Mouse (Mus musculus) MEL (cell line): ENCODE data around the gene Wdr38. TPM values are rescaled to one million over a fixed set of nuclear protein-coding genes. Genes with fewer than 3 reads are reported as not detected.

Experiments
- DNase-seq: peaks from one replicate; pipeline ENCODE4 v3.0.0; 2011; ENCODE audit warnings: low read depth, low spot score
- H3K27ac ChIP-seq: 2 replicates; pipeline ENCODE4 v1.5.1; 2012; ENCODE audit warnings: low read depth, mild to moderate bottlenecking, control low read depth, low read length, moderate library complexity; ENCODE audit not compliant: control insufficient read depth
- H3K27me3 ChIP-seq, 2 experiments: fragments of 150-350 bp in 1 of 2; sonication (generic) in 1 of 2; 2 replicates each; pipeline ENCODE4 v1.6.1; 2012; ENCODE audit warnings: low read length in 2 of 2, mild to moderate bottlenecking in 2 of 2, improper control_type of control experiment in 1 of 2, moderate library complexity in 1 of 2; ENCODE audit not compliant: insufficient read depth in 2 of 2, control insufficient read depth in 1 of 2
- H3K36me3 ChIP-seq, 2 experiments: 2 replicates each; pipeline ENCODE4 v1.6.1; 2012 to 2014; ENCODE audit warnings: low read length in 2 of 2, improper control_type of control experiment in 1 of 2, inconsistent platforms in 1 of 2, mild to moderate bottlenecking in 1 of 2; ENCODE audit not compliant: insufficient read depth in 2 of 2, control insufficient read depth in 1 of 2
- H3K4me1 ChIP-seq, 2 experiments: fragments of 150-350 bp in 1 of 2; sonication (generic) in 1 of 2; 2 replicates each; pipeline ENCODE4 v1.6.1; 2012; ENCODE audit warnings: low read length in 2 of 2, improper control_type of control experiment in 1 of 2, mild to moderate bottlenecking in 1 of 2; ENCODE audit not compliant: insufficient read depth in 2 of 2, control insufficient read depth in 1 of 2
- H3K4me3 ChIP-seq, 2 experiments: fragments of 150-350 bp in 1 of 2; sonication (generic) in 1 of 2; 2 replicates each; pipeline ENCODE4 v1.5.1; 2012; ENCODE audit warnings: low read depth in 2 of 2, low read length in 2 of 2, mild to moderate bottlenecking in 2 of 2, moderate library complexity in 2 of 2, control low read depth in 1 of 2, improper control_type of control experiment in 1 of 2; ENCODE audit not compliant: control insufficient read depth in 1 of 2, insufficient read depth in 1 of 2
- H3K79me2 ChIP-seq: 2 replicates; pipeline ENCODE4 v1.6.1; 2012; ENCODE audit warnings: mild to moderate bottlenecking, low read length, moderate library complexity; ENCODE audit not compliant: control insufficient read depth, poor library complexity, insufficient read depth
- H3K9ac ChIP-seq: 2 replicates; pipeline ENCODE4 v1.6.1; 2012; ENCODE audit warnings: low read depth, mild to moderate bottlenecking, control low read depth, low read length, moderate library complexity; ENCODE audit not compliant: control insufficient read depth, poor library complexity, severe bottlenecking
- H3K9me3 ChIP-seq: fragments of 150-350 bp; sonication (generic); replicated peaks from 2 replicates; pipeline ENCODE4 v1.6.1; 2012; ENCODE audit warnings: mild to moderate bottlenecking, low read length, improper control_type of control experiment, moderate library complexity; ENCODE audit not compliant: insufficient read depth
- CHD1 ChIP-seq: IDR thresholded peaks from 2 replicates; pipeline ENCODE4 v1.6.1; 2012; ENCODE audit warnings: low read depth, mild to moderate bottlenecking, inconsistent platforms, low read length, improper control_type of control experiment
- CHD2 ChIP-seq: IDR thresholded peaks from 2 replicates; pipeline ENCODE4 v1.6.1; 2011; ENCODE audit warnings: low read length, improper control_type of control experiment
- ELF1 ChIP-seq: IDR thresholded peaks from 2 replicates; pipeline ENCODE4 v1.6.1; 2014; ENCODE audit warnings: low read depth, mild to moderate bottlenecking, inconsistent platforms, low read length, improper control_type of control experiment, moderate library complexity
- EP300 ChIP-seq, 2 experiments: IDR thresholded peaks; 2 replicates each; pipeline ENCODE4 v1.6.1; 2011; ENCODE audit warnings: improper control_type of control experiment in 2 of 2, low read length in 2 of 2, low read depth in 1 of 2, mild to moderate bottlenecking in 1 of 2
- ETS1 ChIP-seq: IDR thresholded peaks from 2 replicates; pipeline ENCODE4 v1.6.1; 2012; ENCODE audit warnings: low read depth, mild to moderate bottlenecking, inconsistent platforms, low read length, improper control_type of control experiment, moderate library complexity
- GATA1 ChIP-seq: IDR thresholded peaks from 2 replicates; pipeline ENCODE4 v1.6.1; 2011; ENCODE audit warnings: low read depth, low read length, improper control_type of control experiment
- HCFC1 ChIP-seq: IDR thresholded peaks from 2 replicates; pipeline ENCODE4 v1.6.1; 2012; ENCODE audit warnings: low read depth, mild to moderate bottlenecking, inconsistent platforms, low read length, improper control_type of control experiment, moderate library complexity
- KAT2A ChIP-seq: conservative IDR thresholded peaks from 2 replicates; pipeline ENCODE4 v1.6.1; 2012; ENCODE audit warnings: low read depth, low read length, improper control_type of control experiment, inconsistent platforms
- MAZ ChIP-seq: IDR thresholded peaks from 2 replicates; pipeline ENCODE4 v1.6.1; 2012; ENCODE audit warnings: low read depth, mild to moderate bottlenecking, inconsistent platforms, low read length, improper control_type of control experiment
- MXI1 ChIP-seq: IDR thresholded peaks from 2 replicates; pipeline ENCODE4 v1.6.1; 2011; ENCODE audit warnings: mild to moderate bottlenecking, low read depth, low read length, improper control_type of control experiment
- MYB ChIP-seq: IDR thresholded peaks from 2 replicates; pipeline ENCODE4 v1.6.1; 2011; ENCODE audit warnings: mild to moderate bottlenecking, low read depth, low read length, improper control_type of control experiment
- NRF1 ChIP-seq: IDR thresholded peaks from 2 replicates; pipeline ENCODE4 v1.6.1; 2014; ENCODE audit warnings: low read depth, mild to moderate bottlenecking, inconsistent platforms, low read length, improper control_type of control experiment, moderate library complexity; ENCODE audit not compliant: poor library complexity, insufficient read depth, severe bottlenecking
- POLR2AphosphoS5 ChIP-seq: IDR thresholded peaks from 2 replicates; pipeline ENCODE4 v1.6.1; 2012; ENCODE audit warnings: low read depth, borderline replicate concordance, mild to moderate bottlenecking, inconsistent platforms, low read length, moderate library complexity, mixed read lengths
- RCOR1 ChIP-seq: IDR thresholded peaks from 2 replicates; pipeline ENCODE4 v1.6.1; 2012; ENCODE audit warnings: low read depth, mild to moderate bottlenecking, inconsistent platforms, low read length, improper control_type of control experiment
- USF2 ChIP-seq, 2 experiments: IDR thresholded peaks; 2 replicates each; pipeline ENCODE4 v1.6.1; 2011 to 2012; ENCODE audit warnings: improper control_type of control experiment in 2 of 2, low read length in 2 of 2, borderline replicate concordance in 1 of 2, inconsistent platforms in 1 of 2, low read depth in 1 of 2, mild to moderate bottlenecking in 1 of 2; ENCODE audit not compliant: insufficient read depth in 1 of 2
- ZKSCAN1 ChIP-seq: IDR thresholded peaks from 2 replicates; pipeline ENCODE4 v1.6.1; 2012; ENCODE audit warnings: low read depth, mild to moderate bottlenecking, inconsistent platforms, low read length, improper control_type of control experiment, moderate library complexity
- ZMIZ1 ChIP-seq: IDR thresholded peaks from 2 replicates; pipeline ENCODE4 v1.6.1; 2012; ENCODE audit warnings: low read depth, mild to moderate bottlenecking, inconsistent platforms, low read length, improper control_type of control experiment, moderate library complexity
- ZNF384 ChIP-seq: IDR thresholded peaks from 2 replicates; pipeline ENCODE4 v1.6.1; 2012; ENCODE audit warnings: low read depth, mild to moderate bottlenecking, inconsistent platforms, low read length, improper control_type of control experiment
- polyA plus RNA-seq, 2 experiments: library from polyadenylated mRNA; stranded (reverse) in 1 of 2; unstranded in 1 of 2; fragments of >175 nt in 1 of 2; fragments of >200 nt in 1 of 2; gene quantifications; 2 replicates each; pipeline versions ENCODE4 v1.2.1 to v1.2.4; 2012; ENCODE audit warnings: low replicate concordance in 2 of 2, low read depth in 1 of 2; ENCODE audit not compliant: insufficient read length in 2 of 2, insufficient read depth in 1 of 2, missing spikeins in 1 of 2
- total RNA-seq: library from RNA; depleted of rRNA; stranded (reverse); fragments of 300-350 nt; gene quantifications from 2 replicates; pipeline ENCODE4 v1.2.3, GENCODE M21; 2012

Gene Wdr38
- total and polyA plus RNA-seq, 3 experiments = 0.77 to 0.79 TPM; not detected in 1

GRCm38 (mm10) chr2:38975181-38975580 is 22.1 kb upstream of the Wdr38 start:
- Histone ChIP-seq H3K9me3 (no peaks in the 10 kb centered on the region), H3K9ac (no peak overlapping the region), H3K4me1 (peaks cover 4 to 33% of the 10 kb centered on the region in 2 experiments), H3K27me3 (no peaks in the 10 kb centered on the region; a peak in 2 of 4 replicates), H3K4me3 (no peak overlapping the region), H3K36me3 (peaks cover 0 to 12% of the 10 kb centered on the region in 2 experiments; a peak in 2 of 4 replicates), H3K27ac (no peak overlapping the region)
- no peak for DNase-seq
- TF ChIP-seq KAT2A (no peak), MXI1 (no peak), ZKSCAN1 (no peak), RCOR1 (no peak), ELF1 (no peak), GATA1 (no peak), CHD1 (no peak)
- TF ChIP-seq, all 39 proteins: peak for 0
- no peaks in the 10 kb centered on the region for H3K79me2 ChIP-seq

DNA sequence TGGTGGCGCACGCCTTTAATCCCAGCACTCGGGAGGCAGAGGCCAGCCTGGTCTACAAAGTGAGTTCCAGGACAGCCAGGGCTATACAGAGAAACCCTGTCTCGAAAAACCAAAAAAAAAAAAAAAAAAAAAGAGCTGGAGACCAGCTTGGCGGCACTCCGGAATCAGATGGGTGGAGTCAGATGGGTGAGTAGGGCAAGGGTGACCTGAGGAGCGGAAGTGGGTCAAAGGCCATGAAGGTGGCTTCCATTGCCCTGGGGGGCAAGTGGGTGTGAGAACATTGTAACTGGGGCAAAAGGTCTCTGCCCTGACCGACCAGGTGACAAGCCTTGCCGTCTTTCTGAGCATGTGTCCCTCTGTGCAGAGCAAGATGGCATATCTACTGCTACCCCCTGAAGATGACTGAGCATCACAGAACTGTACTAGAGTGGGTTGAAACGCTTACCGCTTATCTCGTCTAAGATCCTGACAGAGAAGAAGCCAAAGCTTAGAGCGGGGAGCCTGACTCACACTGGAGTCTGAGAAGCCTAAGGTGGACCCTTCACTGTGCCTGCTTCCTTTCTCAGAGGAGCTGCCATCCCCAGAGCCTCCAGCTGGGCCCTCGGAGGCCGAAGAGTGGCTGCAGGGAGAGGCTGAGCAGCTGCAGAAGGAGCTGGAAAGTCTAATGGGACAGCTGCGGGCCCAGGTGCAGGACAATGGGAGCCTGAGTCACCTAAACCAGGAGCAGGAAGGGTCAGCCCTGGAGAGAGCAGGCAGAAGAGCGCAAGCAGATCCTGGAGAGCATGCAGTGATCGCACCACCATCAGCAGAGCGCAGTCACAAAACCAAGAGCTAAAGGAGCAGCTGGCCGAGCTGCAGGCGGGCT is 21.1 kb upstream of the Wdr38 start:
- no peak overlapping the region for H3K27ac ChIP-seq
- H3K36me3 ChIP-seq = peaks cover 0 to 9% of the 10 kb centered on the region in 2 experiments; a peak in 2 of 4 replicates
- no peaks in the 10 kb centered on the region; a peak in 2 of 4 replicates for H3K27me3 ChIP-seq
- H3K9ac ChIP-seq = no peak overlapping the region
- no peaks in the 10 kb centered on the region for H3K79me2 ChIP-seq
- no peaks in the 10 kb centered on the region for H3K9me3 ChIP-seq
- peaks cover 4 to 29% of the 10 kb centered on the region in 2 experiments for H3K4me1 ChIP-seq
- peak overlapping the region in 1 of 2 experiments; percentile 15; a peak in 1 of 4 replicates for H3K4me3 ChIP-seq
- TF ChIP-seq ZNF384 (0 out of 2 replicates have a peak, but pooled peaks have one; percentile 32), MAZ (no peak), NRF1 (no peak), GATA1 (peak; percentile 55; the same call in 1 of the 2 replicates)
- peak; percentile 70 for DNase-seq

DNA sequence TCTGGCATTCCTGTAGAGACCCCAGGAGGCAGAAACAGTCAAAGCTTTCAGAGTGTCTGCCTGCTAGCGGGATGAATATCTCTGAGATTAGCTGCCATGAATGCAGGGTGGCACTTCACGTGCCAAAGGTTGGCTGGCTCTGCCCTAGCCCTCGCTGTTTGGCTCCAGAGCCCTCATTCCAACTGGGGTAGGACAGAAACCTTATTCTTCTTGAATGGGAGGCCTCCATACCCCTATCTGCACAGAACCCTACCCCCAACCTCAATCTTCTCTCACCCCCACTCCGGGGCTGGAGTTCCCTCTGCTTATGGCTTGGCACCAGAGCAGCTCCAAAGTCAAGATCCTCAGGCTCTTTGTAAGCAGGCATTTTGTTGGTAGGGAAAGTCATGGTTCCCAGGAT is 19.4 kb upstream of the Wdr38 start:
- no peaks in the 10 kb centered on the region for H3K79me2 ChIP-seq
- H3K4me3 ChIP-seq = no peak overlapping the region
- no peaks in the 10 kb centered on the region for H3K9me3 ChIP-seq
- peaks cover 4 to 29% of the 10 kb centered on the region in 2 experiments for H3K4me1 ChIP-seq
- H3K27me3 ChIP-seq = no peaks in the 10 kb centered on the region; a peak in 3 of 4 replicates
- H3K27ac ChIP-seq = no peak overlapping the region
- no peak for TF ChIP-seq RCOR1
- no peak for TF ChIP-seq ETS1
- TF ChIP-seq POLR2AphosphoS5 = no peak
- no peak for TF ChIP-seq MXI1
- no peak for TF ChIP-seq EP300 (IDR thresholded peaks at IDR 0.05; ENCODE audit: low read depth in 1 of 2, low read length in 2 of 2)
- TF ChIP-seq ZMIZ1 = no peak
- TF ChIP-seq CHD2 = no peak
- TF ChIP-seq HCFC1 = no peak
- TF ChIP-seq NRF1 = no peak
- no peak for TF ChIP-seq USF2 (IDR thresholded peaks at IDR 0.05; ENCODE audit: borderline replicate concordance in 1 of 2, insufficient read depth in 1 of 2, low read depth in 1 of 2, low read length in 2 of 2)
- TF ChIP-seq GATA1 = no peak
- no peak for TF ChIP-seq MYB
- no peak overlapping the region for H3K9ac ChIP-seq
- DNase-seq = no peak
- peaks cover 0 to 9% of the 10 kb centered on the region in 2 experiments; a peak in 2 of 4 replicates for H3K36me3 ChIP-seq
